Mouse (Mus musculus) lung, adult 2 months (tissue): ENCODE measurements around the gene Gm20388. TPM values are rescaled to one million over a fixed set of nuclear protein-coding genes. Genes with fewer than 3 reads are reported as not detected.

Source experiments
- DNase-seq: peaks from one replicate; pipeline ENCODE4 v3.0.0; 2022
- H3K4me1 ChIP-seq: fragments of 200-500 bp; 2 replicates; pipeline ENCODE4 v1.6.1; 2011; ENCODE audit warnings: low read length; ENCODE audit not compliant: control insufficient read depth, insufficient read depth
- H3K4me3 ChIP-seq: fragments of 200-500 bp; replicated peaks from 2 replicates; pipeline ENCODE3; 2011; ENCODE audit warnings: low read depth, mild to moderate bottlenecking, control low read depth, low read length; ENCODE audit errors: extremely low read depth
- CTCF ChIP-seq: fragments of 200-500 bp; IDR thresholded peaks from 2 replicates; pipeline ENCODE4 v1.5.1; 2011; ENCODE audit warnings: mild to moderate bottlenecking, low read length, control low read depth; ENCODE audit not compliant: insufficient read depth
- POLR2A ChIP-seq: fragments of 200-500 bp; IDR thresholded peaks from 2 replicates; pipeline ENCODE4 v1.6.1; 2011; ENCODE audit warnings: low read depth, mild to moderate bottlenecking, control low read depth, low read length, borderline replicate concordance; ENCODE audit errors: extremely low read depth
- WGBS: fragments of 180-500 bp; shearing (Covaris S2); methylation state at CpG from one replicate; pipeline ENCODE4 v1.1.7; 2018; 5-methylcytosine and 5-hydroxymethylcytosine counted together
- polyA plus RNA-seq: library from polyadenylated mRNA; depleted of rRNA; stranded (reverse); fragments of >200 nt; gene quantifications from 2 replicates; pipeline ENCODE4 v1.2.3, GENCODE M21; 2012

Gene Gm20388
- polyA plus RNA-seq, 1 experiment = 67.8 TPM

- no peak for TF ChIP-seq CTCF
- no peak for TF ChIP-seq POLR2A
- 68% methylated on average over 11 of the region's 11 CpGs for WGBS
- no peak for DNase-seq
- Histone ChIP-seq H3K4me3 (no peak overlapping the region), H3K4me1 (peaks cover 3% of the 10 kb centered on the region; the same call in 1 of the 2 replicates)
Observed at GRCm38 (mm10) chr8:120224521-120225420, 314.1 kb downstream of the Gm20388 start.

DNA sequence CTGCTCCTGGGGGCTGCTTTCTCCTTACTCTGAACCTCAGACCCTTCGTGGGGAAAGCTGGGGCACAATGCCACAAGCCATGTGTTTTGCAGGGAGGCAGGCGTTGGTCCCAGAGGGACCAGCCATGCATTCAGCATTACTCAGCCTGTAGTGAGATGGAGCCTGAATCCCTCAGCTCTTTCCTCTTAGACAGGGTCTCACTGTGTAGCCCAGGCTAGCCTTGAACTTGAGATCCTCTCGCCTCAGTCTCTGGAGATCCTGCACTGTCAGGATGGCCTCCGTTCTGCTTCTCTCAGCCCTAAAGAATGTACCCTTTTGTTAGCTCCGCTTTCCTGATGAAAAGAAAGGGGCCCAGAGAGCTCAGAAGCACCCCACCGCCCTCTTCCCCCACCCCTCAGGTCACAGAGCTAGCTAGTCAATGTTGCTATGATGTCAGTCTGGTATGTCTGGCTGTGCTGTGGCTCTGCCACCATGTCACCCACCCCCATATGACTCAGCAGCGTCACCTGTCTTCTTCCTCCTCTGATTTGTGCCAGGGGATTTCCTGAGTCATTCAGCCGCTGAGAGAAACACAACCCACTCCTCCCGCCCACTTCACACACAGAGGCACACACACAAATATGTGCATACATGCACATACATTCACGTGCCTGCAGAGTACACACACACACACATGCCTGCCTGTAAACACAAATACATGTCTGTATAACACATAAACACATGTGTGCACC, 314.9 kb downstream of the Gm20388 start:
- Histone ChIP-seq H3K4me3 (no peak overlapping the region), H3K4me1 (peaks cover 6% of the 10 kb centered on the region)
- no peak for TF ChIP-seq POLR2A
- TF ChIP-seq CTCF = no peak
- 45% methylated on average over 10 of the region's 10 CpGs for WGBS
- no peak for DNase-seq

DNA sequence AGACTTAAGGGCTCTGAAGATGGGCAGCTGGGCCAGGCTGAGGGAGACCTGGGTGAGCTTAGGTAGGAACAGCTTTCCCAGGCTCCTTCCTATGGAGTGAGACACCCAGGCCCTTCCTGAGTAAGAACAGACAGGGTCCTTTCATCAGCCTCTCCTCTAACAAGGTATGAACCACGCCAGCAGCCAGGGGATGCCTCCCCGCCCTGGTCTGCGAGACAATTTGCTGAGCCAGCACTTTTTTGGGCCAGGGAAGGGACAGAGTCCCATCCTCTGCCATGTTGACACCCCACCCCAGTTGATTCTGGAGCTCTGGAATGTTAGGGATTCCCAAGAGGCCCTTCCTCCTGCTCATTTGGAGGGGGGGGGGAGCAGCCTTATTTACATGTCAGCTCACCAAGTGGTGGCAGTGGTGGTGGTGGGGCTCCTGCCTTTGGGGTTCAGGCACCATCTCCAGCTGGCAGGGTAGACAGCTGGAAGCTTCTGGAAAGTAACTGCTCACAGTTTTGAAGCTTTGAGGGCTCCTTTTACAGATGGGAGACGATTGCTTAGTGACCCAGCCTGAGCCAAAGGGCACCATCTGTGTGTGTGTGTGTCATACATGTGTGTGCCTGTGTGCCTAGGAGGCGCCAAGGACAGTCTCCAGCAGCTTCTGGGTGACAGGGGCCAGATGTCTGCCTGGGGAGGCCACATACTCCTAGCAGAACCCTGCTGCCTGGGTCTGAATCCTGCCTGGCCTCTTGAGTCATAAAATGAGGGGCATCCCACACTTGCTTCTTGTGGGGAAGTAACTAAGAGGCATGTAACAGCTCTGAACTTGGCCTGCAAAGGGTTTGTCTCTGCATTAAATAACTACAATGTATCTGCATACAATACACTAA, 316.3 kb downstream of the Gm20388 start:
- no peak overlapping the region for H3K4me3 ChIP-seq
- TF ChIP-seq CTCF (no peak), POLR2A (no peak)
- DNase-seq = no peak
- peaks cover 11% of the 10 kb centered on the region for H3K4me1 ChIP-seq
- 64% methylated on average over 5 of the region's 5 CpGs for WGBS

DNA sequence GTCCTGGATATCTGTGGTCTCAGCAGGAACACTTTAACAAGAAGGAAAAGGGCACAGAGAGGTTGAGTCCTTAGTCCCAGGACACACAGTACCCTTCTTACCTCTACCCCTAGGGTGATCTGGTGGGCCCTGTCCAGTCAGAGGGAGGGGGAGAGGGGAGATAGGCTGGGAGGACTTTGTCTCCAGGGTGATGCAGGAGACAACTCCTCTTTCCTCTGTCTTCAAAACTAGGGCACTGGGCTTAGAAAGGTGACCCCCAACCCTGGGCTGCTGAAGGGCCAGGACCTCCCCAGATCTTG, 316.9 kb downstream of the Gm20388 start:
- peaks cover 11% of the 10 kb centered on the region for H3K4me1 ChIP-seq
- no peak overlapping the region for H3K4me3 ChIP-seq
- TF ChIP-seq CTCF (no peak), POLR2A (no peak)
- DNase-seq = no peak

DNA sequence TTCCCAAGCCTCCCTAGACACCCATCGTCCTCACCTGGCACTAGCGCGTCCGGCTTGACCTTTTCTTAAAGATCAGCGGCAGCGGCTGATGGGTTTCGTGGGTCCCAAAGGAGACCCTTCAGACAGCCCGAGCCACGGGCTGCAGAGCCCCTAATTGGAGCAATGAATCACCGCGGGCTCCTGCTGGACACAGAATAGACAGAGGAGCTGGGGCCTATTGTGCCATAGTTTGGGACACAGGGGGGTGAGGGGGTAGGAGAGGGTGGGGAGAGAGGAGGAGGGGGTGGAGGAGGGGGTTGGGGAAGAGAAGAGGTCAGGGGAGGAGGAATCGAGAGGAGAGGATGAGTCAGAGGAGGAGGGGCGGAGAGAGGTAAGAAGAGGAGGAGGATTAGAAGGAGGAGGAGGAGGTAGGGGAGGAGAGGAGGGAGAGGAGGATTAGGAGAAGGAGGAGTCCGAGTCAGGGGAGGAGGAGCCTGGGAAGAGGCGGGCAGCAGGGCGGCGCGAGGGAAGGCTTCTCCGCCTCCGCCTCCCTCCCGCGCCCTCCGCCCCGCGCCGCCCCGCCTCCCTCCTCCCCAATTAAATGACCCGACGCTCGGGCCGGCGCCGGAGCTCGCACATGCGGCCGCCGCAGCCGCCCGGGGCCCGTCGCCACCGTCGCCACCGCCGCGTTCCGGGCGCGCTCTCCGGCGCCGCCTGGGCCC, 317.4 kb downstream of the Gm20388 start, which contains the start of gene Gse1:
TSS of gene Gse1 (plus strand) at position 566 of the 701 bp plus-strand sequence.
- DNase-seq = peak; percentile 75
- 10% methylated on average over 38 of the region's 52 CpGs for WGBS
- H3K4me3 ChIP-seq = peak within 1 kb of the TSS; percentile 41

GRCm38 (mm10) chr8:120228781-120229573, 318.3 kb downstream of the Gm20388 start:
- DNase-seq = no peak
- WGBS = 2% methylated on average over 112 of the region's 125 CpGs
- Histone ChIP-seq H3K4me3 (peak overlapping the region; percentile 41), H3K4me1 (peaks cover 16% of the 10 kb centered on the region)
- TF ChIP-seq CTCF (no peak), POLR2A (no peak)

More for the DNA sequence above, 317.4 kb downstream of the Gm20388 start, which contains the start of gene Gse1:
- peaks cover 11% of the 10 kb centered on the region for H3K4me1 ChIP-seq
- TF ChIP-seq POLR2A (no peak), CTCF (no peak)

GRCm38 (mm10) chr8:120229574-120229916, 318.9 kb downstream of the Gm20388 start:
- Histone ChIP-seq H3K4me1 (peaks cover 16% of the 10 kb centered on the region), H3K4me3 (peak overlapping the region; percentile 16)
- WGBS = 4% methylated on average over 22 of the region's 22 CpGs
- DNase-seq = peak; percentile 35
- TF ChIP-seq CTCF (no peak), POLR2A (no peak)

DNA sequence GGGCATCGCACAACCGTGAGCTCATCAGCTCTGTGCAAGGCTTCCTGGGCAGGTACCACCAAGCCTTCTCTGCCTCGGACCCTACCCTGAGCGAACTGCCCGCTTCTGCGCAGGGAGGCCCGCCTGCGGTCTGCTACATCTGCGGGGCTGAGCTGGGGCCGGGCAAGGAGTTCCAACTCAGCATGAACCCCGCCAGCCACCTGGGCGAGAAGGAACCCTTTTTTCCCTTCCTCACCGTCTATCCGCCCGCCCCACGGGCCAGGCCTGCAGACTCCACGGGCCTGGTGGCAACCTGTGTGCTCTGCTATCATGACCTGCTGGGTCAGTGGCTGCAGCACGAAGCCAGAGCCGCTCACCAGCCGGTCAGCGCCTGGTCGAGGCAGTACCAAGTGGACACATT, 319.4 kb downstream of the Gm20388 start:
- DNase-seq = no peak
- H3K4me1 ChIP-seq = peaks cover 16% of the 10 kb centered on the region
- WGBS = 43% methylated on average over 22 of the region's 22 CpGs

More for the DNA sequence above, 319.4 kb downstream of the Gm20388 start:
- no peak for TF ChIP-seq POLR2A
- no peak for TF ChIP-seq CTCF
- H3K4me3 ChIP-seq = peak overlapping the region; percentile 9
